Mouse (Mus musculus) liver, embryonic 16.5 days (tissue): ENCODE results near the gene Fryl. TPM values are rescaled to one million over a fixed set of nuclear protein-coding genes. Genes with fewer than 3 reads are reported as not detected.

Experiments used
- ATAC-seq: fragments of 200-750 bp; cut with Nextera tagmentation; 2 replicates; pipeline ENCODE4 v1.8.0; 2017; ENCODE audit warnings: low read depth, mild to moderate bottlenecking, moderate number of reproducible peaks, moderate library complexity
- H3K27ac ChIP-seq: fragments of 300-500 bp; sonication (generic); 2 replicates; pipeline ENCODE4 v1.5.1; 2014; ENCODE audit warnings: mild to moderate bottlenecking, low read length
- H3K27me3 ChIP-seq: fragments of 300-500 bp; sonication (generic); 2 replicates; pipeline ENCODE4 v1.6.1; 2014; ENCODE audit warnings: low read depth, low read length, mixed read lengths; ENCODE audit not compliant: control insufficient read depth, insufficient read depth
- H3K36me3 ChIP-seq: fragments of 300-500 bp; sonication (generic); 2 replicates; pipeline ENCODE4 v1.6.1; 2014; ENCODE audit warnings: mild to moderate bottlenecking; ENCODE audit not compliant: control insufficient read depth, insufficient read depth
- H3K4me1 ChIP-seq: fragments of 300-500 bp; sonication (generic); 2 replicates; pipeline ENCODE4 v1.6.1; 2014; ENCODE audit warnings: low read depth, low read length, mixed read lengths; ENCODE audit not compliant: control insufficient read depth
- H3K4me2 ChIP-seq: fragments of 300-500 bp; sonication (generic); 2 replicates; pipeline ENCODE4 v1.6.1; 2014; ENCODE audit warnings: low read depth, low read length, mixed read lengths
- H3K4me3 ChIP-seq: fragments of 300-500 bp; sonication (generic); 2 replicates; pipeline ENCODE4 v1.5.1; 2014; ENCODE audit warnings: low read depth, mild to moderate bottlenecking, low read length
- H3K9ac ChIP-seq: fragments of 300-500 bp; sonication (generic); 2 replicates; pipeline ENCODE4 v1.6.1; 2014; ENCODE audit warnings: low read depth, low read length
- H3K9me3 ChIP-seq: fragments of 300-500 bp; sonication (generic); replicated peaks from 2 replicates; pipeline ENCODE4 v1.6.1; 2016; ENCODE audit warnings: low read length; ENCODE audit not compliant: control insufficient read depth
- WGBS: fragments of 180-500 bp; shearing (Covaris S2); extraction: QIAGEN DNeasy Blood & Tissue Kit; methylation state at CpG from one replicate; pipeline ENCODE4 v1.1.7; 2014; ENCODE audit not compliant: insufficient replicate concordance; 5-methylcytosine and 5-hydroxymethylcytosine counted together
- polyA plus RNA-seq: library from polyadenylated mRNA; unstranded; fragments of >200 nt; fragmentation: Nextera tagmentation; extraction: Ambion mirVana; gene quantifications from 2 replicates; pipeline ENCODE4 v1.2.1, GENCODE M21; 2015

Gene Fryl
- polyA plus RNA-seq, 1 experiment from 2014 or later, result 44.1 TPM

- peaks cover 11% of the 10 kb centered on the region; the same call in 1 of the 2 replicates for H3K36me3 ChIP-seq
- peak overlapping the region; percentile 66 for H3K4me3 ChIP-seq
- peaks cover 40% of the 10 kb centered on the region for H3K4me1 ChIP-seq
- peak overlapping the region; percentile 62 for H3K4me2 ChIP-seq
- H3K27me3 ChIP-seq, result no peaks in the 10 kb centered on the region
- H3K9ac ChIP-seq, result peak overlapping the region; percentile 17
- no peak for ATAC-seq
- H3K9me3 ChIP-seq, result no peaks in the 10 kb centered on the region
- 27% methylated on average over 5 of the region's 5 CpGs for WGBS
- peak overlapping the region; percentile 75 for H3K27ac ChIP-seq
Observed at GRCm38 (mm10) chr5:73188164-73188563, 68.3 kb downstream of the Fryl start.

- H3K4me1 ChIP-seq, result peaks cover 30% of the 10 kb centered on the region
Observed at GRCm38 (mm10) chr5:73186912-73187311, 69.5 kb downstream of the Fryl start.

GRCm38 (mm10) chr5:73185424-73185823, 71.0 kb downstream of the Fryl start:
- no peak overlapping the region for H3K27ac ChIP-seq
- no peak overlapping the region for H3K4me2 ChIP-seq
- no peak overlapping the region for H3K4me3 ChIP-seq
- H3K4me1 ChIP-seq, result peaks cover 28% of the 10 kb centered on the region
- H3K9me3 ChIP-seq, result no peaks in the 10 kb centered on the region
- H3K36me3 ChIP-seq, result peaks cover 11% of the 10 kb centered on the region; the same call in 1 of the 2 replicates
- ATAC-seq, result no peak
- H3K27me3 ChIP-seq, result no peaks in the 10 kb centered on the region
- H3K9ac ChIP-seq, result no peak overlapping the region
- 70% methylated on average over 4 of the region's 4 CpGs for WGBS

More at GRCm38 (mm10) chr5:73186912-73187311, 69.5 kb downstream of the Fryl start:
- Histone ChIP-seq H3K9me3 (no peaks in the 10 kb centered on the region), H3K9ac (no peak overlapping the region), H3K27me3 (no peaks in the 10 kb centered on the region), H3K36me3 (peaks cover 11% of the 10 kb centered on the region; the same call in 1 of the 2 replicates), H3K4me3 (no peak overlapping the region), H3K27ac (no peak overlapping the region), H3K4me2 (no peak overlapping the region)
- whole genome bisulfite sequencing, result 79% methylated on average over 5 of the region's 5 CpGs
- ATAC-seq, result no peak

GRCm38 (mm10) chr5:73182701-73183447, 73.5 kb downstream of the Fryl start:
- no peak for ATAC-seq
- Histone ChIP-seq H3K27ac (no peak overlapping the region), H3K36me3 (peaks cover 6% of the 10 kb centered on the region; the same call in 1 of the 2 replicates)

GRCm38 (mm10) chr5:73182191-73182590, 74.2 kb downstream of the Fryl start:
- H3K4me3 ChIP-seq, result no peak overlapping the region
- 82% methylated on average over 9 of the region's 9 CpGs for WGBS
- ATAC-seq, result no peak
- no peaks in the 10 kb centered on the region for H3K9me3 ChIP-seq
- H3K9ac ChIP-seq, result no peak overlapping the region
- no peak overlapping the region for H3K27ac ChIP-seq
- peaks cover 7% of the 10 kb centered on the region; the same call in 1 of the 2 replicates for H3K4me1 ChIP-seq
- peaks cover 6% of the 10 kb centered on the region; the same call in 1 of the 2 replicates for H3K36me3 ChIP-seq
- H3K27me3 ChIP-seq, result no peaks in the 10 kb centered on the region
- H3K4me2 ChIP-seq, result no peak overlapping the region

More at GRCm38 (mm10) chr5:73182701-73183447, 73.5 kb downstream of the Fryl start:
- no peak overlapping the region for H3K4me2 ChIP-seq
- H3K9ac ChIP-seq, result no peak overlapping the region
- peaks cover 10% of the 10 kb centered on the region for H3K4me1 ChIP-seq
- 77% methylated on average over 12 of the region's 12 CpGs for WGBS
- H3K27me3 ChIP-seq, result no peaks in the 10 kb centered on the region
- H3K9me3 ChIP-seq, result no peaks in the 10 kb centered on the region
- H3K4me3 ChIP-seq, result no peak overlapping the region

GRCm38 (mm10) chr5:73176294-73176693, 80.1 kb downstream of the Fryl start:
- Histone ChIP-seq H3K4me2 (no peak overlapping the region), H3K9me3 (no peaks in the 10 kb centered on the region), H3K27me3 (no peaks in the 10 kb centered on the region), H3K9ac (no peak overlapping the region), H3K4me3 (no peak overlapping the region), H3K36me3 (no peaks in the 10 kb centered on the region), H3K4me1 (peaks cover 1% of the 10 kb centered on the region), H3K27ac (no peak overlapping the region)
- 90% methylated on average over 4 of the region's 4 CpGs for WGBS
- no peak for ATAC-seq

GRCm38 (mm10) chr5:73175377-73176147, 80.9 kb downstream of the Fryl start:
- 82% methylated on average over 12 of the region's 12 CpGs for WGBS
- no peak; the same call in 1 of the 2 replicates for ATAC-seq
- H3K4me2 ChIP-seq, result no peak overlapping the region
- no peak overlapping the region for H3K9ac ChIP-seq
- no peak overlapping the region for H3K27ac ChIP-seq
- H3K27me3 ChIP-seq, result no peaks in the 10 kb centered on the region
- no peak overlapping the region for H3K4me3 ChIP-seq
- no peaks in the 10 kb centered on the region for H3K36me3 ChIP-seq
- H3K9me3 ChIP-seq, result no peaks in the 10 kb centered on the region
- H3K4me1 ChIP-seq, result peaks cover 7% of the 10 kb centered on the region

- WGBS, result 79% methylated on average over 12 of the region's 12 CpGs
- Histone ChIP-seq H3K4me1 (peaks cover 9% of the 10 kb centered on the region), H3K4me2 (no peak overlapping the region), H3K27ac (no peak overlapping the region), H3K27me3 (no peaks in the 10 kb centered on the region), H3K9me3 (no peaks in the 10 kb centered on the region), H3K9ac (no peak overlapping the region), H3K4me3 (no peak overlapping the region), H3K36me3 (no peaks in the 10 kb centered on the region)
- no peak for ATAC-seq
Observed at GRCm38 (mm10) chr5:73171876-73172480, 84.4 kb downstream of the Fryl start.
